Mouse (Mus musculus) megakaryocyte progenitor cell, adult 5-6 weeks (primary cell): ENCODE data around the gene Ndfip2. TPM values are rescaled to one million over a fixed set of nuclear protein-coding genes. Genes with fewer than 3 reads are reported as not detected.

Experiments
- ATAC-seq: replicated peaks from 2 replicates; pipeline ENCODE4 v1.8.0; 2016; ENCODE audit warnings: mild to moderate bottlenecking, moderate TSS enrichment, inconsistent platforms; ENCODE audit not compliant: poor library complexity
- total RNA-seq, 2 experiments: library from RNA; stranded (forward) in 1 of 2; stranded (reverse) in 1 of 2; fragments of 157-497, 149-512 nt in 1 of 2; fragments of 200-1000 nt in 1 of 2; gene quantifications; 2 replicates each; pipeline versions ENCODE4 v1.2.3 to v1.2.4; 2015 to 2017

Ndfip2 gene
- total RNA-seq, 2 experiments from 2014 or later, result 13.7 to 15.5 TPM

DNA sequence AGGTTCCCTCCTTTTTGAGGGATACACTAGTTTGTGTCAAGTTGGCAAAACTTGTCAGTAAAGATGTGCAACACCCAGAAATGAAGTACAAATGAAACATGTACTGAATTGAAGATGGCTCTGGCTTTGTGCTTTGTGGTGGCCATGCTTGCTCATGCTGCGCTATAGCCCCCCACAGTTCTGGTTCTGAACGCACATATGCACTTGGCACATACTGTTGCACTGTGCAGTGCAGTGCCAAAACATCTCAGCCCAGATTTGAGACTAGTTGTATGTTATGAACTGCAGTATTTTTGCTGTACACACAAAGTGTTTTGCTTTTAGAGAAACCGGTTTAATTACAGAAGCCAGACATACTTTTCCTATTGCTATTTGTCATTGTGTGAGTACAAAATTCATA is 25.7 kb downstream of the Ndfip2 start:
- no peak for ATAC-seq

DNA sequence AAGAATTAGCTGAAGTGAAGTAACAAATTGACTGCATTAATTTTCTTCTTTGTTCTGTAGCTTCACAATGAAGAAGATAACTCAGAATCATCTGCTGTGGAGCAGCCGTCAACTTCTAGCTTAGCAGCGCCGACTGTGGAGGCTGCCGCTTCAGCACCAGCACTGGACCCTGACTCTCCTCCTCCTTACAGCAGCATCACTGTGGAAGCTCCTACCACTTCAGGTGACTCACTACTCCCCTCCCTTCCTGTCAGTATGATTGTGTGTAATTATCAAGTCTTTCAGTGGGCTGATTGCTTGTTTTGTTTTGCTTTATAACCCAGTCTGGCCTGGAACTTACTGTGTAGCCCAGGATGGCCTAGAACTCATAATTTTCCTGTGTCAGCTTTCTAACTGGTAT is 29.2 kb downstream of the Ndfip2 start:
- no peak for ATAC-seq

- no peak for ATAC-seq
Measured at GRCm38 (mm10) chr14:105287972-105288371, 29.6 kb downstream of the Ndfip2 start.

- peak; percentile 100 for ATAC-seq
Measured at GRCm38 (mm10) chr14:105288529-105288928, 30.2 kb downstream of the Ndfip2 start.

DNA sequence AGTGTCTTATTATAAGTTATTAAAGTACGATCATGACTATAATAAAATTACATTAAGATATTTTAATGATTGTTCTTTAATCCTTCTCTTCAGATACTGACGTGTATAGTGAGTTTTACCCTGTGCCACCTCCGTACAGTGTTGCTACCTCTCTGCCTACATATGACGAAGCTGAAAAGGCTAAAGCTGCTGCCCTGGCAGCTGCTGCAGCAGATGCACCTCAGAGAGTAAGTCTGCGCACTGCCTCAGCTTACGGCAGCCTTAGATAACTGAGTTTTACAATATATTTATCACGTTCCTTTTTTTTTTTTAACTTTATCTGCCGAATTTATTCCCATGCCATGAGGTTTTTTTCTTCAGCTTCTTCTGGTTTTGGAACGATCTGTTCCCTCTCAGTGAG is 33.8 kb downstream of the Ndfip2 start:
- no peak for ATAC-seq

GRCm38 (mm10) chr14:105293777-105294176 is 35.4 kb downstream of the Ndfip2 start:
- no peak for ATAC-seq

- peak; percentile 90 for ATAC-seq
Measured at GRCm38 (mm10) chr14:105295820-105296582, 37.6 kb downstream of the Ndfip2 start.

- no peak for ATAC-seq
Measured at GRCm38 (mm10) chr14:105299744-105300255, 41.4 kb downstream of the Ndfip2 start.

GRCm38 (mm10) chr14:105300551-105300950 is 42.2 kb downstream of the Ndfip2 start:
- ATAC-seq, result peak; percentile 56

- no peak for ATAC-seq
Measured at GRCm38 (mm10) chr14:105302708-105303107, 44.3 kb downstream of the Ndfip2 start.

- ATAC-seq, result no peak
Measured at GRCm38 (mm10) chr14:105307716-105308115, 49.3 kb downstream of the Ndfip2 start.

- ATAC-seq, result no peak
Measured at GRCm38 (mm10) chr14:105312366-105312765, 54.0 kb downstream of the Ndfip2 start.

DNA sequence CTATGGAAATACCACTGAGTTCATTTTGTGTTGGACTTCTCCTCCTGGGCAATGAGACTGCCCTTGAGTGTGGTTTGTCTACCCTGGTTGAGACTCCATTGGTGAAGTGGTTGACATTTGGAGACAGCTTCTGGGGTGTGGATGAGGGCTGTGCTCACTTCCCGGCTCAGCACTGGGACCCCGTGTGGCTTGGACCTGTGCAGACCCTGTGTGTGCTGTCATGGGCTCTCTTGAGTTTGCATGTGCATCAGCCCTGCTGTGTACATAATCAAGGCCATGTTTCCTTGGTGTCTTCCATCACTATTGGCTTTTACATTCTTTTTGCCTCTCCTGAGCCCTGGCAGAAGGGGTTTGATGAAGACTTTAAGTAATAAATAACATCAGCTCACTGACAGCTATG is 54.6 kb downstream of the Ndfip2 start:
- ATAC-seq, result no peak

GRCm38 (mm10) chr14:105313877-105314276 is 55.5 kb downstream of the Ndfip2 start:
- ATAC-seq, result peak; percentile 74

DNA sequence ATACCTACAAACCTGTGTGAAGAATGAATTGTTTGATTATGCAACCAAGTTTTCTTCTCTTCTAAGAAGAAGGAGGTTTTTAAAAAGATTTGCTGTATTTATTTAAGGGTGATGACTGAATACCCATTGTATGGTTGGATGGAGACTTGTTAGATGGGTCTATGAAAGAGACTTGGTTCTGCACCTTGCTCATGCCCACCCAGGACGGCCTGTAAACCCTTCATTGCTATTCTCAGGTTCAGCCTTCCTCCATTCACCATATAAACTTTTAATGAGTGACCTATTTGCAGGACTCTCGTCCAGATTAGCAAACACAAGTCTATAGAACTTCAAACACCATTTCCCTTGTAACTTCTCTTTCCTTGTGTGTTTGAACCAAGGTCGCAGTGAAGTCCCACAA is 63.3 kb downstream of the Ndfip2 start:
- no peak for ATAC-seq

DNA sequence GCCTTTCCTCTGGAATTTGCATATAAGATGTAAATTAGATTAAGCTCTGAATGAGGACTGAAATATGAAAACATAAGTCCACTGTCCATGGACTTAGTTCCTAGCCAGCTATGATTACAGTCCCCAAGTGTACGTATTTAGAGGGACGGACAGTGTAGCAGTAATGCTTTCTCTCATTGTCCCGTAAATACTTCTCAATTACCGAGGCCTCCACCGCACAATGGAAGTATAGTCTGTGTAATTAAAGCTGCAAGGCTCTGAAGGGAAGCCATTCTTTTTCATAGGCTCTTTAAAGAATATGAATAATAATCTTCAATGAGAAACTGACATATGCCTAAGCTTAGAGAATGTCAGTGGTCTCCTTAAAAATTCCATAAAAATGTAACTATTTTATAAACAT is 64.5 kb downstream of the Ndfip2 start:
- ATAC-seq, result no peak

DNA sequence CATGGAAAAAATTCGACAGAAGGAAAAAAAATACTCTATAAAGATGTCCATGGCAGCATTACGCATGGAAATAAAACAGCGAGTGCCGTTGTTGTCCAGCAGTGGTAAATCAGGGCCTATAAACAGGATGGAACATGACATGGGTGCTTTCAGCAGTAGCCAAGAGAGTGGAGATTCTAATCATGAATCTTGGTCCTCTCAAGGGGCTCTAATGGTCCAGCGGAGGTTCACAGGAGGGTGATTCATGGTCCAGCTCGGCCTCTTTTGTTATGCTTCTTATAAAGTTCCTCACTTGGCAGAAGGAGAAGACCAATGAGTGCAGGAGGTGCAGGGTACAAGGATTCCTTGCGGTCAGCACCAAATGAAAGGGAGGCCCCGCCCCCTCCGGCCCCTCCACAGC is 65.1 kb downstream of the Ndfip2 start:
- no peak for ATAC-seq

DNA sequence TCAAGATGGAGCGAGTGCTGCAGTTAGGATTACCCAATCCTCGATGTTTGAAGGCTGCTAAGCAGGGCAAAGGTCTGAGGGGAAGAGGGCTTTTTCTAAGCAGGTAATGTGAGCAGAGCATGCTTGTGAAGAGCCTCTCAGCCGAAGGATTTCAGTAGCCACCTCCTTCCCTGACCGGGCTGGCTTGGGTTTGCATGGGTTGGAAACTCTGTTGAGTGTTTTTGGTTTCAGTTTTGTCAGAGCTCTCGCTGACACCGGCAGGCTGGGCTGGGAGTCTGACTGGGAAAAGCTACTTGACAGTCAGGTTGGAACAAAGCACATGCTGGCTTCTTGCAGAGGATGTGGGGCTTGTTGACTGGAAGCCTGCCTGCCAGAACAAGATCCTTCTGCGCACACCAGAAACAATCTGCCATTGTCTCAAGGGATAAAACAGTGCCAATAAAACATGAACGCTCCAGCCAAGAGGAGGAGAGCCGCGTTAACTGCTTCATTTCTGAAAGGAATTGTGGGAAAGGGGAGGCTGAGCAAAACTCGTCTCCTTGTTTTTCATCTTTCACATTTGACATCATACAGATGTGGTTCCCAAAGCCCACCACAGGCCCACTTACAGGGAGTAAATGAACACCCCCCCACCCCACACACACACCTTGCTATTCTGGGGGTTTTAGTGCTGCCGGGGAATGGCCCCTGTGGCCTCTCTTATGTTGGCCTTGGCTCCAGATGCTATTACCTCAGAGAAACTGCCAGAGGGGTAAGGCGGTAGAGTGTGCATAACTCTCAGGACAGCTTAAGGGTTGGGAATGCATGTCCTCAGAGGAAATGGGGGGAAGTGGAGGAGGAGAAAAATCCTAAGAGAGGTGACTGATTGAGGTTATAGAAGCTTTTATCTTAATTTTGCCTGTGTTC is 70.3 kb downstream of the Ndfip2 start:
- peak; percentile 73 for ATAC-seq

DNA sequence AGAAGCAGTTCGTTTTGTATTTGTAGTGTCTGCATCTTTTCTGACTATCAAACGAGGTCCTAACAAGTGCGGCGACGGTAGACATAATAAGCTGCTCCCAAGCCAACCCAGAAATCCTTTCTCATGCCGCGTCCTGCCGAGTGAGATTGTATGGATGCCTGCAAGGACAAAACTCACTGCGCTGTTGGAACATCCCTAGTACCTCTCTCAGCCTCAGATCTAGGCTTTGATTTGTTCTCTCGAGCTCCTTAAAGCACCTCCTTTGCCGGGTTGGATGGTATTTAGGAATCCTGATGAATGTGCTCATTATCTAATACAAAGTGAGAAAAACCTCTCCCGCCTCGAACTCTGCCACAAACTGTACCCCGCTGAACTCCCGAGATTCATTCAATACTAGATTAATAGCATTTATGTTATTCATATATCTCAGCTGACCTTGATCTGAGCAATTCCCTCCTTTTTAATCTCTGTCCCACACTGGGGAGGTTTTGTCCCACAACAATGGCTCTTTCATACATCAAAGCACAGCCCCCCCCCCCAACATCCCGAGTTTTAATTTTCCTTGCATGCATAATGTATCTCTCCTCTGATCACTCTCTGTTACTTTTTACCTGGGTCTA is 75.2 kb downstream of the Ndfip2 start:
- ATAC-seq, result no peak

DNA sequence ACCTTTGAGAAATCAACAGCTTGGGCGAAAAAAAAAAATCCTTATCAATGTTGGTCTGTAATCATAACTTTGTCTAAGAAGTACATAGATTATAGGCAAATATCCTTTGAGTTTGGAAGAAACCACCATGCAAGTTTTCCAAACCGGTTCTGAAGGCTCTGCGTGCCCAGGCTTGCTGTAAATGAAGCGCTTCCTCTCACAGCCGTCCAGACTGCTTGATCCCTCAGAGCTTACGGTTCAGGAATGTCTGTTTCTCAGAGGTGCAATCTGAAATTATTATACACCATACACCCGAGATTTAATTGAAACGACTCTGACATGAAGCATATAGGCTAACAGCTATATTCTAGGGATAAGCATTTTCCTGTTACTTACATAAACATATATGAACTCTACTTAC is 83.4 kb downstream of the Ndfip2 start:
- ATAC-seq, result no peak

- ATAC-seq, result no peak
Measured at GRCm38 (mm10) chr14:105354121-105354520, 95.7 kb downstream of the Ndfip2 start.
